Mouse (Mus musculus) forebrain, embryonic 11.5 days (tissue): Measurements from ENCODE around the gene Gm13290. TPM values are rescaled to one million over a fixed set of nuclear protein-coding genes. Genes with fewer than 3 reads are reported as not detected.
"Not testable (repeated sequence)": the region's sequence is repeated elsewhere in the genome, so short reads cannot be mapped to it uniquely, and the experiment has no call there.

Source experiments
- ATAC-seq: fragments of 200-750 bp; cut with Nextera tagmentation; replicated peaks from 2 replicates; pipeline ENCODE4 v1.8.0; 2017; ENCODE audit warnings: moderate TSS enrichment; ENCODE audit not compliant: low FRiP score
- DNase-seq: peaks from one replicate; pipeline ENCODE4 v3.0.0-alpha.2; 2017; ENCODE audit warnings: low spot score
- H3K27ac ChIP-seq: fragments of 300-500 bp; sonication (generic); 2 replicates; pipeline ENCODE4 v1.5.1; 2014; ENCODE audit warnings: low read depth, low read length
- H3K27me3 ChIP-seq: fragments of 300-500 bp; sonication (generic); 2 replicates; pipeline ENCODE4 v1.6.1; 2014; ENCODE audit warnings: mild to moderate bottlenecking, low read length, mixed read lengths; ENCODE audit not compliant: control insufficient read depth, insufficient read depth
- H3K36me3 ChIP-seq: fragments of 300-500 bp; sonication (generic); 2 replicates; pipeline ENCODE4 v1.6.1; 2014; ENCODE audit warnings: mild to moderate bottlenecking, low read length, moderate library complexity, mixed read lengths; ENCODE audit not compliant: control insufficient read depth, insufficient read depth
- H3K4me1 ChIP-seq: fragments of 300-500 bp; sonication (generic); replicated peaks from 2 replicates; pipeline ENCODE4 v1.6.1; 2014; ENCODE audit warnings: low read length, mixed read lengths; ENCODE audit not compliant: control insufficient read depth, insufficient read depth
- H3K4me2 ChIP-seq: fragments of 300-500 bp; sonication (generic); 2 replicates; pipeline ENCODE4 v1.6.1; 2014; ENCODE audit warnings: low read depth, mild to moderate bottlenecking, low read length, moderate library complexity, mixed read lengths; ENCODE audit not compliant: severe bottlenecking
- H3K4me3 ChIP-seq: fragments of 300-500 bp; sonication (generic); 2 replicates; pipeline ENCODE4 v1.5.1; 2014; ENCODE audit warnings: low read depth, low read length
- H3K9ac ChIP-seq: fragments of 300-500 bp; sonication (generic); 2 replicates; pipeline ENCODE4 v1.6.1; 2014; ENCODE audit warnings: low read length
- H3K9me3 ChIP-seq: fragments of 300-500 bp; sonication (generic); 2 replicates; pipeline ENCODE4 v1.6.1; 2016; ENCODE audit warnings: low read length, mixed read lengths; ENCODE audit not compliant: control insufficient read depth
- WGBS: fragments of 180-500 bp; shearing (Covaris S2); extraction: QIAGEN DNeasy Blood & Tissue Kit; methylation state at CpG from one replicate; pipeline ENCODE4 v1.1.7; 2014; 5-methylcytosine and 5-hydroxymethylcytosine counted together
- polyA plus RNA-seq: library from polyadenylated mRNA; unstranded; fragments of >200 nt; fragmentation: Nextera tagmentation; extraction: Ambion mirVana; gene quantifications from 2 replicates; pipeline ENCODE4 v1.2.1, GENCODE M21; 2014

The Gm13290 gene
- polyA plus RNA-seq, 1 experiment from 2014 or later: 0.20 TPM

- peak overlapping the region; percentile 26 for H3K4me3 ChIP-seq
- DNase-seq: peak; percentile 77
- not testable (repeated sequence) for ATAC-seq, H3K4me1 ChIP-seq, H3K9me3 ChIP-seq, H3K9ac ChIP-seq, H3K36me3 ChIP-seq, H3K27me3 ChIP-seq, H3K27ac ChIP-seq
- H3K4me2 ChIP-seq: peak overlapping the region; percentile 47
- 3% methylated on average over 19 of the region's 42 CpGs for WGBS
These were observed 10.1 kb upstream of the Gm13290 start for GRCm38 (mm10) chr4:88763384-88764018.

GRCm38 (mm10) chr4:88776622-88777021 is 3.0 kb downstream of the Gm13290 start, which contains the start of gene Gm13289:
Gene Gm13289 (plus strand): TSS chr4:88776922.
- not testable (repeated sequence) for H3K27me3 ChIP-seq, H3K36me3 ChIP-seq, ATAC-seq, H3K27ac ChIP-seq, H3K4me3 ChIP-seq, H3K9ac ChIP-seq, DNase-seq, H3K9me3 ChIP-seq, H3K4me2 ChIP-seq, H3K4me1 ChIP-seq
- no CpG with 5 or more reads among the region's 29 CpGs for WGBS

GRCm38 (mm10) chr4:88779550-88779949 is 5.9 kb downstream of the Gm13290 start, which contains the start of gene Gm13272:
Gene Gm13272 (plus strand): TSS chr4:88779850.
- not testable (repeated sequence) for H3K9me3 ChIP-seq, ATAC-seq, H3K4me2 ChIP-seq, H3K9ac ChIP-seq, H3K27me3 ChIP-seq, H3K27ac ChIP-seq, H3K4me1 ChIP-seq, DNase-seq, H3K36me3 ChIP-seq, H3K4me3 ChIP-seq
- WGBS: no CpG with 5 or more reads among the region's 29 CpGs

GRCm38 (mm10) chr4:88780320-88780719 is 6.7 kb downstream of the Gm13290 start:
- not testable (repeated sequence) for H3K4me1 ChIP-seq, H3K9me3 ChIP-seq, H3K27me3 ChIP-seq, H3K4me3 ChIP-seq, H3K27ac ChIP-seq, H3K9ac ChIP-seq, H3K4me2 ChIP-seq, ATAC-seq, DNase-seq, H3K36me3 ChIP-seq
- 48% methylated on average over 12 of the region's 18 CpGs for WGBS

GRCm38 (mm10) chr4:88781831-88782230 is 8.2 kb downstream of the Gm13290 start, which contains the start of gene Ifnz:
Gene Ifnz (plus strand): TSS chr4:88782131.
- not testable (repeated sequence) for H3K9me3 ChIP-seq, H3K27ac ChIP-seq, H3K36me3 ChIP-seq, DNase-seq, H3K4me3 ChIP-seq, H3K4me2 ChIP-seq, ATAC-seq, H3K9ac ChIP-seq, H3K27me3 ChIP-seq, H3K4me1 ChIP-seq
- whole genome bisulfite sequencing: 29% methylated on average over 4 of the region's 7 CpGs

GRCm38 (mm10) chr4:88782335-88782734 is 8.7 kb downstream of the Gm13290 start:
- not testable (repeated sequence) for ATAC-seq, H3K4me3 ChIP-seq, H3K27ac ChIP-seq, DNase-seq, H3K4me1 ChIP-seq, H3K36me3 ChIP-seq, H3K9me3 ChIP-seq, H3K4me2 ChIP-seq, H3K27me3 ChIP-seq, H3K9ac ChIP-seq
- WGBS: 0% methylated on average over 12 of the region's 31 CpGs

GRCm38 (mm10) chr4:88785409-88785808 is 11.8 kb downstream of the Gm13290 start, which contains the start of gene Gm13276:
Gene Gm13276 (plus strand): TSS chr4:88785709.
- not testable (repeated sequence) for H3K4me3 ChIP-seq, H3K27me3 ChIP-seq, DNase-seq, H3K4me2 ChIP-seq, H3K27ac ChIP-seq, H3K9ac ChIP-seq, ATAC-seq, H3K9me3 ChIP-seq, H3K4me1 ChIP-seq, H3K36me3 ChIP-seq
- no CpG with 5 or more reads among the region's 27 CpGs for WGBS

GRCm38 (mm10) chr4:88788402-88788801 is 14.8 kb downstream of the Gm13290 start, which contains the start of gene Gm13277:
Gene Gm13277 (plus strand): TSS chr4:88788632.
- not testable (repeated sequence) for H3K9me3 ChIP-seq, H3K27ac ChIP-seq, H3K4me3 ChIP-seq, ATAC-seq, DNase-seq, H3K36me3 ChIP-seq, H3K4me1 ChIP-seq, H3K4me2 ChIP-seq, H3K27me3 ChIP-seq, H3K9ac ChIP-seq
- 0% methylated on average over 1 of the region's 28 CpGs for WGBS

- not testable (repeated sequence) for ATAC-seq
- no CpG with 5 or more reads among the region's 28 CpGs for WGBS
These were observed 17.6 kb downstream of the Gm13290 start, which contains the start of gene Gm13278 for GRCm38 (mm10) chr4:88791250-88791649. Gene Gm13278 (plus strand): TSS chr4:88791550.

More at GRCm38 (mm10) chr4:88791250-88791649, 17.6 kb downstream of the Gm13290 start, which contains the start of gene Gm13278:
- not testable (repeated sequence) for H3K27me3 ChIP-seq, H3K9me3 ChIP-seq, H3K4me2 ChIP-seq, H3K36me3 ChIP-seq, H3K4me1 ChIP-seq, H3K9ac ChIP-seq, H3K4me3 ChIP-seq, DNase-seq, H3K27ac ChIP-seq
